Mouse (Mus musculus): ENCODE data around the gene Phyhd1.

DNA sequence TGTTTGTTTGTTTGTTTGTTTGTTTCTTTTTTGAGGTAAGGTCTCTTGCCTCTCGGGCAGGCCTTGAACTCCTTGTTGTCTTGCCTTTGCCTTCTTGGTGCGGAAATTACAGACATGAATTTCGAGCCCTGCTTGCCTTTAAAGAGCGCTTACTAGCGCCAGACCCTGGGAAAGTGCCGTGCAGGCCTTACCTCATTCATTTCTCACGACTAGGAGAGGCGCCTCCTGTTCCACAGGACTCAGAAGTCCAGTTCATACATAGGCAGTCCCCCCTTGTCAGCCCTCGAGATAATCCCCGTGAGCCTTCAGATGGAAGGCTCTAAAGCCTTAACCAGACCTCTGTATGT is 21.0 kb downstream of the Phyhd1 start:
- TF ChIP-seq POLR2A (IDR thresholded peaks at IDR 0.05; ENCODE audit: extremely low read depth, insufficient read depth, low read length) (no peak), CTCF (IDR thresholded peaks at IDR 0.05; ENCODE audit: low read depth, low read length) (no peak)

All from liver, adult 2 months (tissue).